Mouse (Mus musculus) T-helper 1 cell (primary cell): Measurements from ENCODE around the gene Olfr740.

ENCODE experiments used
- in situ Hi-C: fragments of 300-600 bp; cut with MboI, MseI; formaldehyde crosslinking; loops from one replicate; pipeline ENCODE4 v1.15.1; 2025; ENCODE audit warnings: high pct_unique_total_duplicates

Gene Olfr740

GRCm38 (mm10) chr14:50445245-50445644 is at the start of gene Olfr740:
Gene Olfr740, plus strand, starts transcription at chr14:50445545.
- in situ Hi-C loops, result no loop called here

- in situ Hi-C loops, result loop anchor here (10.0 to 25.0 kb wide), 2 partner anchors 552 to 905 kb away; no protein-coding TSS in a partner anchor
Observed at GRCm38 (mm10) chr14:50407268-50407667, 38.1 kb upstream of the Olfr740 start, which contains the start of gene Olfr738. Gene Olfr738, plus strand, starts transcription at chr14:50407568.

DNA sequence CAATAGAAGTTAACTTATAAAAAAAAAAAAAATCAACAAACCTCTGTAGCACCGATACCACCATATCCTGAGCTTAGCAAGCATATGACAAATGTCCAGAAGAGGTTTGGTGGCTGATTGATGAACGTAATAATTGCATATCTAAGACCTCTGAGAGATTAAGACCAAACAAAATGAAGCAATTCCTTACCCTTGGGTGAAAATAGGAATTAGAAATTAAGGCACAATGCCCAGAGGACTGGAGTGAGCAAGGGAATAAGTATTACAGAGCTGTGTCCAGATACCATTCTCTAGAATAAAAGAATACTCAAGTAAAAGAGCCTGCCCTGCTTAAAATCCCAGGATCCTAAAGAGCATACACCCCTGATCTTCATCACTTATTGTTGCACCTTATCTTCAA is 27.0 kb upstream of the Olfr740 start, which contains the start of gene Olfr739:
Olfr739 (plus strand) TSS at position 301 of the 400 bp plus-strand sequence.
- in situ Hi-C loops, result loop anchor here (25.0 kb wide), 1 partner anchor 894 kb away; no protein-coding TSS in a partner anchor

GRCm38 (mm10) chr14:50472438-50472837 is 27.1 kb downstream of the Olfr740 start, which contains the start of gene Olfr741:
Gene Olfr741, plus strand, starts transcription at chr14:50472738.
- in situ Hi-C loops, result no loop called here

GRCm38 (mm10) chr14:50478406-50478805 is 33.1 kb downstream of the Olfr740 start:
- in situ Hi-C loops, result no loop called here

- in situ Hi-C loops, result no loop called here
Observed at GRCm38 (mm10) chr14:50503300-50503699, 58.0 kb downstream of the Olfr740 start, which contains the start of gene Olfr742. Gene Olfr742, plus strand, starts transcription at chr14:50503600.
